Mouse (Mus musculus) heart, embryonic 12.5 days (tissue): ENCODE measurements at regions not wholly inside any gene's neighbourhood (a gene's known extent, or its start where the extent isn't known, plus 50 kb on each side); places are given as distances from the start of the nearest gene placed in this dataset.

Source experiments
- ATAC-seq: fragments of 200-750 bp; cut with Nextera tagmentation; 2 replicates; pipeline ENCODE4 v1.8.0; 2017; ENCODE audit warnings: moderate TSS enrichment, moderate library complexity; ENCODE audit not compliant: insufficient number of reproducible peaks, low FRiP score
- H3K27ac ChIP-seq: fragments of 300-500 bp; sonication (generic); 2 replicates; pipeline ENCODE4 v1.5.1; 2016; ENCODE audit warnings: mild to moderate bottlenecking, moderate library complexity; ENCODE audit not compliant: poor library complexity, severe bottlenecking
- H3K27me3 ChIP-seq: fragments of 300-500 bp; sonication (generic); replicated peaks from 2 replicates; pipeline ENCODE4 v1.6.1; 2016; ENCODE audit warnings: mild to moderate bottlenecking, moderate library complexity
- H3K36me3 ChIP-seq: fragments of 300-500 bp; sonication (generic); 2 replicates; pipeline ENCODE4 v1.6.1; 2016; ENCODE audit warnings: mild to moderate bottlenecking, moderate library complexity
- H3K4me1 ChIP-seq: fragments of 300-500 bp; sonication (generic); replicated peaks from 2 replicates; pipeline ENCODE4 v1.6.1; 2016; ENCODE audit warnings: mild to moderate bottlenecking
- H3K4me2 ChIP-seq: fragments of 300-500 bp; sonication (generic); 2 replicates; pipeline ENCODE4 v1.6.1; 2016; ENCODE audit warnings: mild to moderate bottlenecking, moderate library complexity
- H3K4me3 ChIP-seq: fragments of 300-500 bp; sonication (generic); 2 replicates; pipeline ENCODE4 v1.5.1; 2016; ENCODE audit warnings: mild to moderate bottlenecking
- H3K9ac ChIP-seq: fragments of 300-500 bp; sonication (generic); 2 replicates; pipeline ENCODE4 v1.6.1; 2016; ENCODE audit warnings: mild to moderate bottlenecking, moderate library complexity
- H3K9me3 ChIP-seq: fragments of 300-500 bp; sonication (generic); replicated peaks from 2 replicates; pipeline ENCODE4 v1.6.1; 2016; ENCODE audit warnings: mild to moderate bottlenecking, moderate library complexity
- WGBS: fragments of 180-500 bp; shearing (Covaris S2); methylation state at CpG from one replicate; pipeline ENCODE4 v1.1.7; 2016; 5-methylcytosine and 5-hydroxymethylcytosine counted together

DNA sequence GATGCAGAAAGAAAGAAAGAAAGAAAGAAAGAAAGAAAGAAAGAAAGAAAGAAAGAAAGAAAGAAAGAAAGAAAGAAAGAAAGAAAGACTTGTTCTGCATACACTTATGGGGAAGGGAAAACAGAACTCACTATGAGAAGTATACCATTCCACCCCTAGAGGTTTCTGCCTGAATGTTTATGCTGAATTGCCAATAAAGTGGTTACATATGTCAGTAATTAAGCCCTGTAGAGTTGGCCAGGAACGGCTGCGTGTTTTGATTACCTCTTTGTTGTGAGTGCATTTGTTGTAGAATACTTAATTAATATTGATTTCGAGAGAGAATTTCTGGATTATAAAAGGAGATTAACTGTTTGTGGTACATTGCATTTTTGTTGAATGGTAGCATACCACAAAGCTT lies 224.0 kb upstream of the Krr1 start:
- 69% methylated on average over 3 of the region's 3 CpGs for WGBS
- no peak overlapping the region for H3K4me2 ChIP-seq
- no peaks in the 10 kb centered on the region for H3K9me3 ChIP-seq
- no peak overlapping the region for H3K27ac ChIP-seq
- ATAC-seq, result no peak
- no peak overlapping the region for H3K4me3 ChIP-seq
- no peaks in the 10 kb centered on the region for H3K36me3 ChIP-seq
- H3K4me1 ChIP-seq, result no peaks in the 10 kb centered on the region
- H3K27me3 ChIP-seq, result no peaks in the 10 kb centered on the region
- no peak overlapping the region for H3K9ac ChIP-seq

DNA sequence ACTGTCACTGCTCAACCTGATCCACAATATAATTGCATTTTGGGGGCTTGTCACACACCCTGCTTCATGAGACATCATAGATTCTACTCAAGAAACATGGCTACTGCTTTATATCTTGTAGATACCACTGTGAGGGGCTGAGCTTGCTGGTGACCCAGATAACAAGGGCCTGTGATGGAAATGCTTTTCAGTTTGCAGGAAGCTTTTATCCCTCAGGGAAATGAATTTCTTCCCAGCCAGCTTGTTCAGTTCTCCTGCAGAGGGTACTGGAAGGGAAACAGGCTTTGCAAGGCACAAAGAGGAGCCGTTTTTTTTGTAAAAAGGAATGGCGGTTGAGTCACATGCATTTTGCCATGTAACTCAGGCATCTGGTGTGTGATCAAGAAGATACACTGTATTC lies 218.8 kb upstream of the Krr1 start:
- H3K36me3 ChIP-seq, result no peaks in the 10 kb centered on the region
- H3K27me3 ChIP-seq, result no peaks in the 10 kb centered on the region
- no peak overlapping the region for H3K9ac ChIP-seq
- H3K27ac ChIP-seq, result no peak overlapping the region
- H3K4me3 ChIP-seq, result no peak overlapping the region
- no peak for ATAC-seq
- H3K4me2 ChIP-seq, result no peak overlapping the region
- H3K4me1 ChIP-seq, result no peaks in the 10 kb centered on the region
- whole genome bisulfite sequencing, result 69% methylated on average over 2 of the region's 2 CpGs
- H3K9me3 ChIP-seq, result no peaks in the 10 kb centered on the region

DNA sequence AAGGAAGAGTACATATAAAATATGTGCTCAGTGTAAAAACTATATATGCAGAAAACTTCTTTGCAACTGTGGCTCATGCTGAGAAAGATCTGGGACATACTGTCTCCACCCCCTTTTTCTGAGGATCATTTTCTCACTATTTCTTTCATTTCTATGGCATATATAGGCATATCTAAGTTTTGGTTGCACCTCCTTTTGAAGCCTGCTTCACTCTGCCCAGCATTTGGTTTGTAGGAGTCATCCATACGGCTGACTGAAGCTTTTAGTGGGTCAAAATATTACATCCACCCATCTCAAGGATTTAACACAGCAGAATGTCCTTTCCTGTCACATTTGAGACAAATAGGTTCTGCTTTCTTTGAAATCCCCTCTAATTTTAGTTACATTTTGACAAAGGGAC lies 216.5 kb upstream of the Krr1 start:
- Histone ChIP-seq H3K36me3 (no peaks in the 10 kb centered on the region), H3K27me3 (no peaks in the 10 kb centered on the region), H3K9ac (no peak overlapping the region), H3K27ac (no peak overlapping the region), H3K9me3 (no peaks in the 10 kb centered on the region), H3K4me1 (no peaks in the 10 kb centered on the region), H3K4me2 (no peak overlapping the region), H3K4me3 (no peak overlapping the region)
- 67% methylated on average over 1 of the region's 1 CpGs for WGBS
- ATAC-seq, result no peak

DNA sequence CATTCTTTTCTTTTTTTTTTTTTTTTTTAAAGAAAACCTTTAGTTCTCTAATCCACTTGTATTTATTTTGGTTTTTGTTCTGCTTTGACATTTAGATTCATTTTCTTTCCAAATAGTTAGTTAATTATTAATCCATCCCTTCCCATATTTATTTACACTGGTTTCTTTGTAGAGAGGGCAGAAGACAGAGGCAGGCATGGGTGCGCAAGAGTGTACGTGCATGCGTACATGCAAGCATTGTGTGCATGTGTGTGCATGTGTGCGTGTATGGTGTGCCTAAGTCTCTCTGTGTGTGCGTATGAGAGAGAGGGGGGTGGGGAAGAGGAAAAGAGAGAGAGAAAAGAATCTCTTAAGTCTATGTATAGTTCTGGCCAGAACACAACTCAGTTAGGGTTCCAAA lies 215.9 kb upstream of the Krr1 start:
- Histone ChIP-seq H3K36me3 (no peaks in the 10 kb centered on the region), H3K4me2 (no peak overlapping the region), H3K9ac (no peak overlapping the region), H3K27me3 (no peaks in the 10 kb centered on the region), H3K4me1 (no peaks in the 10 kb centered on the region), H3K4me3 (no peak overlapping the region), H3K9me3 (no peaks in the 10 kb centered on the region), H3K27ac (no peak overlapping the region)
- ATAC-seq, result no peak
- WGBS, result 92% methylated on average over 5 of the region's 5 CpGs

DNA sequence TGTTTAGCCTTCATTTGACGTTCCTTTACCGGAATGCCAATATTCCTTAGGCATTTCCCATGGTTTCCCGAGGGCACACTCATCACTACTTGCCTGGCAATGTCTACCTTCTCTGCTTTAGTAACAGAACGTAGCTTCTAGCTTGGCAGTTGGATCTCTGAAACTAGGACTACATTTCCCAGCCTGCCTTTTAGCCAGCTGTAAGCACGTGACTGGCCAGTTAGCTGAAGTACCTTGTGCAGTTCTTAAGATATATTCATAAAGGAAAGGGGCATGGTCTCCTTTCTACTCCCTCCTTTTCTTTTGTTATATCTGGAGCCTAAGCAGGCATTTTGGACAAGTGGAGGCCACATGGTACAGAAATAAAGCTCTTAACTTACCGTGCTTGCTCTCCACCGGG lies 214.8 kb upstream of the Krr1 start:
- WGBS, result 82% methylated on average over 7 of the region's 7 CpGs
- Histone ChIP-seq H3K4me2 (no peak overlapping the region), H3K9me3 (no peaks in the 10 kb centered on the region), H3K27me3 (no peaks in the 10 kb centered on the region), H3K4me3 (no peak overlapping the region), H3K36me3 (no peaks in the 10 kb centered on the region), H3K9ac (no peak overlapping the region), H3K4me1 (no peaks in the 10 kb centered on the region), H3K27ac (no peak overlapping the region)
- ATAC-seq, result no peak

DNA sequence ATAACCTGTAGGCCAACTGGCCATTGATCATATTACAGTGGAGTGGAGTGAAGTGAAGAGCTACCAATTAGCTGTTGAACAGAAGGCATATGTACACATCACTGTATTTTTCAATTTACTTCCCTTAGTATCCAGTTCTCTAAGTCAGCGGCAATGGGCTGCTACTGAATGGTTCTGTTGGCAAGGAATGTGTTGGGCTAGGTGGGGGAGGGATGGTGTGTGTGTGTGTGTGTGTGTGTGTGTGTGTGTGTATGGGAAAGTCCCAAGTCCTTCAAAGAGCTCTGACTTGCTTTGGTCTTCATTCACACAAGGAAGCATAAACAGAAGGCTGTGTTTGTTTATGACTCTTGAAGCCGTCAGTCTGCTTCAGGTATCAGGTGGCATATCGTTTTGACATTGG lies 213.0 kb upstream of the Krr1 start:
- no peaks in the 10 kb centered on the region for H3K36me3 ChIP-seq
- H3K9ac ChIP-seq, result no peak overlapping the region
- 82% methylated on average over 3 of the region's 3 CpGs for WGBS
- H3K27me3 ChIP-seq, result no peaks in the 10 kb centered on the region
- no peaks in the 10 kb centered on the region for H3K9me3 ChIP-seq
- no peak overlapping the region for H3K4me3 ChIP-seq
- H3K4me2 ChIP-seq, result no peak overlapping the region
- H3K27ac ChIP-seq, result no peak overlapping the region
- no peak for ATAC-seq
- H3K4me1 ChIP-seq, result no peaks in the 10 kb centered on the region

DNA sequence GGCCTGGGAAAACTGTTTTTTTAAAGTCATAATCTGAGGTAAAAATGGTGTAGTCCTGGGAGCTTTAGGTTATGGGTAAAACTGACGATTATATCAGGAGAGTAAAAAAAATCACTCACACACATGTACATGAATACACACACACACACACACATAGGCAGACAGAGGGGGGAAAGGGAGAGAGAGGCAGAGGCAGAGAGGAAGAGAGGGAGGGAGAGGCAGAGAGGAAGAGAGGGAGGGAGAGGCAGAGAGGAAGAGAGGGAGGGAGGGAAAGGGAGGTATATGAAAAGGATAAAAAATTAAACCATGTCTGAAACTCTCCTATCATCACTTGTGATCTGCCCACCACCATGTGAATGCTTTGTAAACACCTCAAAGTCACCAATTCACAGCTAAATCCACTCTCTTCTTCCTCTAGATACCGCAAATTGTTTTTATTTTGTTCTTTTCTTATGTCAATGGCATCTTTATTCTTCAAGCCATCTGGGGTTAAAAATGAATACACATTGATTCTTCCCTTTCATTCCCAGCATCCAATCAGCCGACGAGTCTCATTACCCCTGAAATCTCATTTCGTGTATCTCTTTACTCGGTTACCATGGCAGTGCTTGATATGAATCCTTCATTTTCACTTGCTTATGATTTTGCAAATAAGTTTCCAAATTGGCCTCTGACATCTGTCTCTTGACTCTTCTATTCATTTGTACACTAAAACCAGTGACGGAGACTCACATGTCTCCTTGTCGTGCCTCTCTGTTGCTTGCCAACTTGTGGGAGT lies 209.5 kb upstream of the Krr1 start:
- ATAC-seq, result no peak

DNA sequence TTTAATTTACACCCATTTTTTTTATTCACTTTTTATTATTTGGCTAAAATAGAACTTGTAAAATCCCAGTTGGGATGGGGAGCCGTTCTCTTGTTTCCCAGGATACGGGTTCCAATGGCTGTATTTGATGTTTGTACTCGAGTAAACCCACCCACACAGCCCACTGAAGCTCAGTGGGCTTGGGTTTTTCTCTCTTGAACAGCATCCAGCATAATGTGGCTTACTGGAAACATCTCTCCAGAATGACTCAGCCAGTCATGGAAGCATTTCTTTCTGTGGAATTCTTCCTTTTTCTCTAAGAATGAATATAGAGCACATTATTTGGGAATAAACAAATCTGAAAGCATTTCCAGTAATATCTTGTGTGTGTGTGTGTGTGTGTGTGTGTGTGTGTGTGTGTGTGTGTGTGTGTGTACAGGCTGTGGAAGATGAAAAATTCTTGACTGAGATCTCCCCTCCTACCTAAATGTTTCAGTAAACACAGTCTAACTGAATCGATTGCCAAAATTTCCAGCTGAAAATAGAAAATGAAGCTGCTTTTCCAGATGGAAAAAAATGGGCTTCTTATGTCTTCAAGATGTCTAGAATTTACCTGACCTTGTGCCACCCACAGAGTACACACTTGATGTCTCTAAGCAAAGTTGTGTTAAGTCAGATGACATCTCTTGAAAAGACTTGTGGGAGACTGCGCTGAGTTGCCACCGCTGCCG lies 205.3 kb upstream of the Krr1 start:
- Histone ChIP-seq H3K4me1 (peaks cover 17% of the 10 kb centered on the region), H3K27ac (no peak overlapping the region), H3K4me2 (no peak overlapping the region), H3K9me3 (no peaks in the 10 kb centered on the region), H3K27me3 (no peaks in the 10 kb centered on the region), H3K9ac (no peak overlapping the region), H3K36me3 (no peaks in the 10 kb centered on the region), H3K4me3 (no peak overlapping the region)
- no peak for ATAC-seq
- WGBS, result 88% methylated on average over 7 of the region's 7 CpGs

More for the DNA sequence above, 209.5 kb upstream of the Krr1 start:
- Histone ChIP-seq H3K36me3 (no peaks in the 10 kb centered on the region), H3K27ac (no peak overlapping the region), H3K9me3 (no peaks in the 10 kb centered on the region), H3K4me1 (no peaks in the 10 kb centered on the region), H3K27me3 (no peaks in the 10 kb centered on the region), H3K4me3 (no peak overlapping the region), H3K4me2 (no peak overlapping the region), H3K9ac (no peak overlapping the region)
- 84% methylated on average over 8 of the region's 8 CpGs for WGBS

DNA sequence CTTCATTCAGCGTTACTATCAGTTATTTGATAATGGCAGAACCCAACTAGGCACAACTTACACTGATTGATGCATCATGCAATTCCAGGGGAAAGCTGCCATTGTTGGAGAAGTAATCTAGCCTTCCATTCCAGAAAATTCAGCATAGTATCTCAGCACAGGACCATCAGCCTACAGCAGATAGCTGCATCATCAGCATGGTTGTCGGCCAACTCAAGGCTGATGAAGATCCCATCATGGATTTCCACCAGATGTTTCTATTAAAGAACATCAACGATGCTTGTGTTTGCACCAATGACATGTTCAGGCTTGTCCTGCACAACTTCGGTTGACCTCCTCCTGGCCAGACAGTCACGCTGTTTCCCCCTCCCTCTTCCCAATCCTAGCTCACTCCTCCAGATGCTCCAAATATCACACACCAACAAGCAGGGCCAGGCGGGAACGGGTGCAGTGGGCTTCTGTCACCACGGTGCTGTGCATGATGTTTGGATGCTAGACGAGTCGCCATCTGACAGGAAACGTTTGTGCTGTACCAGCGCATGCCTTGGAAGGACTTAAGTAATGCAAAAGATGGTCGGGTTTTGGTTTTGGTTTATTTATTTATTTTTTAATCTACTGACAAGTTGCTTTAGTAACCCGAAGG lies 204.5 kb upstream of the Krr1 start:
- no peaks in the 10 kb centered on the region for H3K9me3 ChIP-seq
- WGBS, result 78% methylated on average over 14 of the region's 14 CpGs
- no peak overlapping the region for H3K4me3 ChIP-seq
- H3K36me3 ChIP-seq, result no peaks in the 10 kb centered on the region
- no peak for ATAC-seq
- H3K27me3 ChIP-seq, result no peaks in the 10 kb centered on the region
- H3K9ac ChIP-seq, result no peak overlapping the region
- no peak overlapping the region for H3K27ac ChIP-seq
- no peak overlapping the region for H3K4me2 ChIP-seq
- H3K4me1 ChIP-seq, result peaks cover 17% of the 10 kb centered on the region

DNA sequence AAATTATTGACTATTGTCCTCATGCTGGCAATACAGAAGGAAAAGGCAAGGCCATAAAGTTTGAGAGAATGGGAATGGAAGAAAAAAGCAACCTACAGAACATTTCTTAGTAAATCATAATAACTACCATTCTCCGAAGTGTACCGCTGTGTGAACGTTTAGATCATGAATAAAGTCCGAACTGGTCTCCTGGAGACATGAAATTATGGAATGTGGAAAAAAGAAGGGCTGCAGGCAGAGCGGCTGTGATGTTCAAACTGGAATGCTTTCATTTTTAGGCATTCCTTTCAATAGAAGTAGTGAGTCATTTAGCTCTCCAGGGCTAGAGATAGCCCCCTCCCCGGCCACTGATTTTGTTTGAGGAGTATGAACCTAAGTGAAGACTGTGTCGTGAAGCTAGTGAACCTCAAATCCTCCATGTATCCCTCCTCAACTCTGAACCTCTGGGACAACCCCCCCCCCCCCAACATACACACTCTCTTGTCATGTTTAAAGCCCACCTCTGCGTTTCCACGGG lies 202.9 kb upstream of the Krr1 start:
- H3K27ac ChIP-seq, result no peak overlapping the region
- 68% methylated on average over 9 of the region's 9 CpGs for WGBS
- peaks cover 17% of the 10 kb centered on the region for H3K4me1 ChIP-seq
- H3K4me2 ChIP-seq, result no peak overlapping the region
- no peak overlapping the region for H3K4me3 ChIP-seq
- no peak for ATAC-seq
- no peaks in the 10 kb centered on the region for H3K9me3 ChIP-seq
- H3K9ac ChIP-seq, result no peak overlapping the region
- H3K27me3 ChIP-seq, result no peaks in the 10 kb centered on the region
- H3K36me3 ChIP-seq, result no peaks in the 10 kb centered on the region

DNA sequence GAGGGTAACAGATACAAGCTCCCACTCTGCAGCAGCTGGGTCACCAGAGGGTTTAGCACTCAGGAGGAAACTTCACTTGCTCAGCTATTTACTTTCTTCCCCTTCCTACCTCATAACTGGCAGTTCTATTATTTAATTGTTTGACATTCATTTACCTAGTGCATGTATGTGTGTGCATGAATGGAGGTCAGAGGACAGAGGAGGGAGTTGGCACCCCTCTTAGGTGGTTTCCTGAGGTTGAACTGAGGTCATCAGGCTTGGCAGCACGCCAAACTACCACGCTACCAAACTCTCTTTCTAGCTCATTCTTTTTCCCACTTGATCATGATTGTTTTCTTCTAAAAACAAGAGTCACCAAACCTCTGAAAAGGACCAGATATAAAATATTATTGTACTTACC lies 202.4 kb upstream of the Krr1 start:
- Histone ChIP-seq H3K4me1 (peaks cover 17% of the 10 kb centered on the region), H3K27me3 (no peaks in the 10 kb centered on the region), H3K36me3 (no peaks in the 10 kb centered on the region), H3K27ac (no peak overlapping the region), H3K9me3 (no peaks in the 10 kb centered on the region), H3K4me3 (no peak overlapping the region), H3K9ac (no peak overlapping the region), H3K4me2 (no peak overlapping the region)
- ATAC-seq, result no peak
- WGBS, result 57% methylated on average over 2 of the region's 2 CpGs
